Mouse (Mus musculus): ENCODE results near the gene Phf23. TPM values are rescaled to one million over a fixed set of nuclear protein-coding genes. Genes with fewer than 3 reads are reported as not detected.

Gene Phf23
- polyA plus RNA-seq, 1 experiment: 44.4 TPM

DNA sequence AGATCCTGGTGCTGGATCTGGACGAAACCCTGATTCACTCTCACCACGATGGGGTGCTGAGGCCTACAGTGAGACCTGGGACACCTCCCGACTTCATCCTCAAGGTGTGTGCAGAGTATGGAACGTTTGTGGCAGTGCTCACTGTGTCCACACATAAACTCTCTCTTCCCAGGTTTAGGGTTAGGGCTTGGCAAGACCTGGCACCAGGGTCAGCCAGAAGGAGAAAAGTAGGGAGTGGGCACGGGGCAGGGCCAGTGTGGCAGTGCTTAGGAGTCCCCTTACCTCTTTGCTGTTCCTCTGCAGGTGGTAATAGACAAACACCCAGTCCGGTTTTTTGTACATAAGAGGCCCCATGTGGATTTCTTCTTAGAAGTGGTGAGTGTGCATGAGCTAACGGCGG is 11.1 kb upstream of the Phf23 start:
- no peak for DNase-seq
- TF ChIP-seq POLR2A (IDR thresholded peaks at IDR 0.05; ENCODE audit: borderline replicate concordance, insufficient read depth, low read length): no peak
- no peak for TF ChIP-seq CTCF (IDR thresholded peaks at IDR 0.05; ENCODE audit: borderline replicate concordance, insufficient read depth, low read depth, low read length)
- H3K4me1 ChIP-seq (ENCODE audit: control insufficient read depth, insufficient read depth, low read length): peaks cover 3% of the 10 kb centered on the region
- WGBS: 84% methylated on average over 8 of the region's 8 CpGs
- no peak overlapping the region for H3K27ac ChIP-seq (ENCODE audit: insufficient read depth, low read length)
- no peak overlapping the region for H3K4me3 ChIP-seq (replicated peaks; ENCODE audit: insufficient read depth, low read depth, low read length)
- H3K27me3 ChIP-seq (ENCODE audit: control insufficient read depth, insufficient read depth, low read length): no peaks in the 10 kb centered on the region

- no peak overlapping the region for H3K4me3 ChIP-seq (replicated peaks; ENCODE audit: insufficient read depth, low read depth, low read length)
- no peaks in the 10 kb centered on the region for H3K27me3 ChIP-seq (ENCODE audit: control insufficient read depth, insufficient read depth, low read length)
- TF ChIP-seq CTCF (IDR thresholded peaks at IDR 0.05; ENCODE audit: borderline replicate concordance, insufficient read depth, low read depth, low read length) (no peak), POLR2A (IDR thresholded peaks at IDR 0.05; ENCODE audit: borderline replicate concordance, insufficient read depth, low read length) (no peak)
- 0 out of 2 replicates have a peak, but pooled peaks cover 3% of the 10 kb centered on the region for H3K4me1 ChIP-seq (ENCODE audit: control insufficient read depth, insufficient read depth, low read length)
- no peak overlapping the region for H3K27ac ChIP-seq (ENCODE audit: insufficient read depth, low read length)
- no peak for DNase-seq
- WGBS: 82% methylated on average over 8 of the region's 8 CpGs
These were observed 5.6 kb upstream of the Phf23 start for GRCm38 (mm10) chr11:69989949-69990348.

DNA sequence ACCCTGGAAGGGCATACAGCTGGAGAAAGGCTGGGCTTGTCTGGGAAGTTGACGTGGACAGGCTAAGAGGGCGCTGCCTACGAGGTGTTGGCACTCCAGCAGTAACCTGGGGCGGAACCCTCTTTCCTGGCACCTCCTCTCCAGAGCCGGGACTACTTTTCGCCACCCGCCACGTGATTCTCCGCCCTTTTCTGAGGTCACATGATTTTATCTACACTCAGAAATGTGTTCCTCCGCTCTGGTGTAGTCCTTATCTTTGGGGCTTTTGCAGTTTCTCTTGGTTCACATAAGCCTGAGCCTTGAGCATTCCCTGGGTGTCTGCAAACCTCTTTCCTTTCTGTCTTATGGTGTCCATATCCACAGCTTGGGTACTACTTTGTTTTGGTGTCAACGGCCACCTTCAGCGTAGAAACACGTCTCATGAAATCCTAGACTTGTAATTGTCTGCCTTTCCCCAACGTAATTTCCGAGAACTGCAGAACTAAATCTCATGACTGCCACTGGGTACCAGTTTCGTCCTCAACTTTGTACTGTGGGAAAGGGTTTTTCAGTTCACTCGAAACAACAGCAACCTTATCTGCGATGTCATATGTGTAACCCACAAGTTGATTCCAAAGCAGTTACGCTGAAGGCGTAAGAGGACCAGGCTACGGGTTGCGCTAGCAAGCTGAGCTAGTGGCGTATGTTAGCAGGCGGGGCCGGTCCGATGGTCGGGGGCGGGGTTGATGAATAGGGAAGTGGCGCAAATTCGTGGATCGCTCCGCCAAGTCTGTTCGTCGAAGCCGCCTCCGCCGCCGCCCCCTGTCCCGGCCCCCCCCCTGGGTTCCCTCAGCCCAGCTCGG is 4.5 kb upstream of the Phf23 start, which contains the start of gene Gabarap:
Gene Gabarap, plus strand, starts transcription at position 294 of the 842 bp plus-strand sequence.
- DNase-seq: peak; percentile 95 to 96
- Histone ChIP-seq H3K27me3 (ENCODE audit: control insufficient read depth, insufficient read depth, low read length) (no peaks in the 10 kb centered on the region), H3K4me1 (ENCODE audit: control insufficient read depth, insufficient read depth, low read length) (0 out of 2 replicates have a peak, but pooled peaks cover 3% of the 10 kb centered on the region), H3K27ac (ENCODE audit: insufficient read depth, low read length) (peak within 1 kb of the TSS; percentile 73), H3K4me3 (replicated peaks; ENCODE audit: insufficient read depth, low read depth, low read length) (peak within 1 kb of the TSS; percentile 91)
- WGBS: under 1% methylated on average over 40 of the region's 40 CpGs
- TF ChIP-seq POLR2A (IDR thresholded peaks at IDR 0.05; ENCODE audit: borderline replicate concordance, insufficient read depth, low read length) (peak; percentile 56), CTCF (IDR thresholded peaks at IDR 0.05; ENCODE audit: borderline replicate concordance, insufficient read depth, low read depth, low read length) (no peak)

GRCm38 (mm10) chr11:69991711-69992110 is 3.9 kb upstream of the Phf23 start:
- 1% methylated on average over 15 of the region's 15 CpGs for WGBS
- Histone ChIP-seq H3K27me3 (ENCODE audit: control insufficient read depth, insufficient read depth, low read length) (no peaks in the 10 kb centered on the region), H3K27ac (ENCODE audit: insufficient read depth, low read length) (peak overlapping the region; percentile 40), H3K4me1 (ENCODE audit: control insufficient read depth, insufficient read depth, low read length) (0 out of 2 replicates have a peak, but pooled peaks cover 3% of the 10 kb centered on the region), H3K4me3 (replicated peaks; ENCODE audit: insufficient read depth, low read depth, low read length) (peak overlapping the region; percentile 91)
- no peak for DNase-seq
- TF ChIP-seq POLR2A (IDR thresholded peaks at IDR 0.05; ENCODE audit: borderline replicate concordance, insufficient read depth, low read length) (no peak), CTCF (IDR thresholded peaks at IDR 0.05; ENCODE audit: borderline replicate concordance, insufficient read depth, low read depth, low read length) (no peak)

GRCm38 (mm10) chr11:69992396-69992795 is 3.2 kb upstream of the Phf23 start:
- H3K27ac ChIP-seq (ENCODE audit: insufficient read depth, low read length): no peak overlapping the region; the same call in 1 of the 2 replicates
- no peak for TF ChIP-seq CTCF (IDR thresholded peaks at IDR 0.05; ENCODE audit: borderline replicate concordance, insufficient read depth, low read depth, low read length)
- no peak for TF ChIP-seq POLR2A (IDR thresholded peaks at IDR 0.05; ENCODE audit: borderline replicate concordance, insufficient read depth, low read length)
- H3K4me3 ChIP-seq (replicated peaks; ENCODE audit: insufficient read depth, low read depth, low read length): peak overlapping the region; percentile 44
- H3K27me3 ChIP-seq (ENCODE audit: control insufficient read depth, insufficient read depth, low read length): no peaks in the 10 kb centered on the region
- 0 out of 2 replicates have a peak, but pooled peaks cover 3% of the 10 kb centered on the region for H3K4me1 ChIP-seq (ENCODE audit: control insufficient read depth, insufficient read depth, low read length)
- DNase-seq: no peak
- WGBS: 45% methylated on average over 10 of the region's 10 CpGs

DNA sequence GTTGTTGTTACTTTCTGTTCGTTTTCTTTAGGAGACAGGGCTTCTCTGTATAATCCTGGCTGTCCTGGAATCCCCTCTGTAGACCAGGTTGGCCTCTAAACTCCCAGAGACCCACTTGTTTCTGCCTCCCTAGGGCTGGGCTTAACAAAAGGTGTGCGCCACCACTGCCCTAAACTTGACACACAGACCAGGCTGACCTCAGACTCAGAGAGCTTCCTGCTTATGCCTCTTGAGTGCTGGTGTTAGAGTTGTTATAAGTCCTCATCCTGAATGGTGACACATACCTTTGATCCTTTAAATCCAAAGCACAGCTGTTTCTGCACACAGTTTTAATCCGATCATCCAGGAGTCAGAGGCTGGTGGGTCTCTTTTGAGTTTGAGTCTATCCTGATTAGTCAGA is 2.6 kb upstream of the Phf23 start:
- TF ChIP-seq POLR2A (IDR thresholded peaks at IDR 0.05; ENCODE audit: borderline replicate concordance, insufficient read depth, low read length) (no peak), CTCF (IDR thresholded peaks at IDR 0.05; ENCODE audit: borderline replicate concordance, insufficient read depth, low read depth, low read length) (no peak)
- DNase-seq: peak in 1 of 2 experiments; percentile 5
- 88% methylated on average over 3 of the region's 3 CpGs for WGBS

GRCm38 (mm10) chr11:69994401-69995090 is 1.0 kb upstream of the Phf23 start:
- Histone ChIP-seq H3K27me3 (ENCODE audit: control insufficient read depth, insufficient read depth, low read length) (no peaks in the 10 kb centered on the region), H3K4me3 (replicated peaks; ENCODE audit: insufficient read depth, low read depth, low read length) (no peak overlapping the region), H3K27ac (ENCODE audit: insufficient read depth, low read length) (no peak overlapping the region), H3K4me1 (ENCODE audit: control insufficient read depth, insufficient read depth, low read length) (0 out of 2 replicates have a peak, but pooled peaks cover 3% of the 10 kb centered on the region)
- DNase-seq: peak in 1 of 2 experiments; percentile 17
- WGBS: 84% methylated on average over 11 of the region's 11 CpGs
- TF ChIP-seq POLR2A (IDR thresholded peaks at IDR 0.05; ENCODE audit: borderline replicate concordance, insufficient read depth, low read length) (no peak), CTCF (IDR thresholded peaks at IDR 0.05; ENCODE audit: borderline replicate concordance, insufficient read depth, low read depth, low read length) (no peak)

More for the DNA sequence above, 2.6 kb upstream of the Phf23 start:
- H3K27ac ChIP-seq (ENCODE audit: insufficient read depth, low read length): no peak overlapping the region; the same call in 1 of the 2 replicates
- no peaks in the 10 kb centered on the region for H3K27me3 ChIP-seq (ENCODE audit: control insufficient read depth, insufficient read depth, low read length)
- H3K4me1 ChIP-seq (ENCODE audit: control insufficient read depth, insufficient read depth, low read length): 0 out of 2 replicates have a peak, but pooled peaks cover 3% of the 10 kb centered on the region
- H3K4me3 ChIP-seq (replicated peaks; ENCODE audit: insufficient read depth, low read depth, low read length): no peak overlapping the region
